Mouse (Mus musculus): Measurements from ENCODE around the gene Klra4. TPM values are rescaled to one million over a fixed set of nuclear protein-coding genes. Genes with fewer than 3 reads are reported as not detected.

Gene Klra4
- 0.22 TPM for polyA plus RNA-seq (2014; fragmentation: Illumina TruSeq; extraction: RNeasy Lipid Tissue Mini Kit (QIAGEN cat#74804); ENCODE audit: low read depth, low replicate concordance)

DNA sequence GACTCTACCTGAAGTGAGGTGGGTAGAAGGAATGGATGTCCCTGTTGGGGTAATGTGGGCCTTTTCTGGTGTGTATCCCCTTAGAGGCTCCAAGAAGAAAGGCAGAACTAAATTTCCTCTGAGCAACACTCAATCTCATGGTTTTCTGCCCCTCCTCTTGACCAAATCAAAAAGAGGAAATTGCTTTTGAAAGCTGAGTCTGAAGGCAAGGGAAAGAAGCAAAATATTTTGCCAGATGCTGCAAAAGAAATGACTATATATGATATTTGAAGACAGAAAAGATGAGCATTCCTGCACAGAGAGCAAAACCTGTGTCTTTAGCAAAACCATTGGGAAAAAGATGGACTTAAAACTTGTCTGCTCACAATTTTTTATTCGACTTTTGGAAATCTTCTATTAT, at the start of gene Klra4:
TSS of gene Klra4 (minus strand) at position 101 of the 400 bp plus-strand sequence.

GRCm38 (mm10) chr6:130026854-130027253, 40.2 kb downstream of the Klra4 start, which contains the start of gene Klra6:
Klra6 (minus strand) TSS chr6:130026954.

Other genes with a start within 250 kb of the Klra4 start
- not detected for gene Gm17631, start 204.6 kb downstream of the Klra4 start, polyA plus RNA-seq (2014; fragmentation: Illumina TruSeq; extraction: RNeasy Lipid Tissue Mini Kit (QIAGEN cat#74804); ENCODE audit: low read depth, low replicate concordance)
- not detected for gene Klra17, start 190.6 kb downstream of the Klra4 start, polyA plus RNA-seq (2014; fragmentation: Illumina TruSeq; extraction: RNeasy Lipid Tissue Mini Kit (QIAGEN cat#74804); ENCODE audit: low read depth, low replicate concordance)
- gene Klra5, start 149.6 kb downstream of the Klra4 start, polyA plus RNA-seq (2014; fragmentation: Illumina TruSeq; extraction: RNeasy Lipid Tissue Mini Kit (QIAGEN cat#74804); ENCODE audit: low read depth, low replicate concordance) = not detected
- gene Klra6, start 40.3 kb downstream of the Klra4 start, polyA plus RNA-seq (2014; fragmentation: Illumina TruSeq; extraction: RNeasy Lipid Tissue Mini Kit (QIAGEN cat#74804); ENCODE audit: low read depth, low replicate concordance) = not detected
- gene Klra8, start 62.6 kb upstream of the Klra4 start, polyA plus RNA-seq (2014; fragmentation: Illumina TruSeq; extraction: RNeasy Lipid Tissue Mini Kit (QIAGEN cat#74804); ENCODE audit: low read depth, low replicate concordance) = 0.97 TPM
- 1.8 TPM for gene Klra9, start 125.8 kb upstream of the Klra4 start, polyA plus RNA-seq (2014; fragmentation: Illumina TruSeq; extraction: RNeasy Lipid Tissue Mini Kit (QIAGEN cat#74804); ENCODE audit: low read depth, low replicate concordance)
- not detected for gene Klra7, start 166.1 kb upstream of the Klra4 start, polyA plus RNA-seq (2014; fragmentation: Illumina TruSeq; extraction: RNeasy Lipid Tissue Mini Kit (QIAGEN cat#74804); ENCODE audit: low read depth, low replicate concordance)
- gene Klra10, start 214.7 kb upstream of the Klra4 start, polyA plus RNA-seq (2014; fragmentation: Illumina TruSeq; extraction: RNeasy Lipid Tissue Mini Kit (QIAGEN cat#74804); ENCODE audit: low read depth, low replicate concordance) = not detected

Data from testis, adult 10 weeks (tissue).